Mouse (Mus musculus): Measurements from ENCODE around the gene Olfr373. TPM values are rescaled to one million over a fixed set of nuclear protein-coding genes. Genes with fewer than 3 reads are reported as not detected.

Olfr373 gene
- polyA plus RNA-seq, 1 experiment: not detected

GRCm38 (mm10) chr8:72135446-72136301, 52.7 kb downstream of the Olfr373 start:
- peak overlapping the region; percentile 87 for H3K27ac ChIP-seq (ENCODE audit: insufficient read depth, low read depth, low read length)
- under 1% methylated on average over 62 of the region's 62 CpGs for WGBS
- H3K4me3 ChIP-seq (ENCODE audit: insufficient read depth, low read depth, low read length): peak overlapping the region; percentile 93
- no peaks in the 10 kb centered on the region for H3K27me3 ChIP-seq (replicated peaks; ENCODE audit: control insufficient read depth, insufficient read depth, low read length)
- peak; percentile 41 for DNase-seq
- H3K4me1 ChIP-seq (ENCODE audit: control insufficient read depth, insufficient read depth, low read length): no peaks in the 10 kb centered on the region; the same call in 1 of the 2 replicates
- H3K36me3 ChIP-seq (ENCODE audit: control insufficient read depth, insufficient read depth, low read length): no peaks in the 10 kb centered on the region
- no peak for TF ChIP-seq POLR2A (IDR thresholded peaks at IDR 0.05; ENCODE audit: low read depth, low read length)
- 0 out of 2 replicates have a peak, but pooled peaks have one; percentile 3 for TF ChIP-seq CTCF (conservative IDR thresholded peaks at IDR 0.05; ENCODE audit: insufficient read depth, insufficient read length, low read depth, low read length)

GRCm38 (mm10) chr8:72136302-72136978, 53.5 kb downstream of the Olfr373 start:
- TF ChIP-seq POLR2A (IDR thresholded peaks at IDR 0.05; ENCODE audit: low read depth, low read length) (no peak), CTCF (conservative IDR thresholded peaks at IDR 0.05; ENCODE audit: insufficient read depth, insufficient read length, low read depth, low read length) (no peak)

DNA sequence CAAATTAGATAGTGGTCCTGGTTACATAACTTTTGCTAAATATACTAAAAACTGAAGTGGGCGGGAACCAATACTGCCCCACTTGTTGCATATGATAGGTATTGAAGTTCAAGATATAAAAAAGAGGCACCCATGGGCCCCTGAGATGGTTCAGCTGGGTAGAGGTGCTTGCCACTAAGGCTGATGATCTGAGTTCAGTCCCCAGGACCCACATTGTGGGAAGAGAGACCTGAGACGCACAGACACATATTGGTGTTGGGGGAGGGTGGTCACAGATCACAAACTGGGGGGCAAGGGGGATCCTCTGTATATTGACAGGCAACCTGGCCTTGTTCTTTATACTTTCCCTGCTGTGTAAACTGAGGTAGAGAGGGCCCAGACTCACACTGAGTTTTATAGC, 54.5 kb downstream of the Olfr373 start:
- Histone ChIP-seq H3K36me3 (ENCODE audit: control insufficient read depth, insufficient read depth, low read length) (no peaks in the 10 kb centered on the region), H3K27me3 (replicated peaks; ENCODE audit: control insufficient read depth, insufficient read depth, low read length) (no peaks in the 10 kb centered on the region), H3K27ac (ENCODE audit: insufficient read depth, low read depth, low read length) (no peak overlapping the region), H3K4me3 (ENCODE audit: insufficient read depth, low read depth, low read length) (no peak overlapping the region), H3K4me1 (ENCODE audit: control insufficient read depth, insufficient read depth, low read length) (no peaks in the 10 kb centered on the region; the same call in 1 of the 2 replicates)
- no peak for TF ChIP-seq CTCF (conservative IDR thresholded peaks at IDR 0.05; ENCODE audit: insufficient read depth, insufficient read length, low read depth, low read length)
- no peak for TF ChIP-seq POLR2A (IDR thresholded peaks at IDR 0.05; ENCODE audit: low read depth, low read length)
- no peak for DNase-seq
- 85% methylated on average over 2 of the region's 2 CpGs for WGBS

More at GRCm38 (mm10) chr8:72136302-72136978, 53.5 kb downstream of the Olfr373 start:
- peak overlapping the region; percentile 87 for H3K27ac ChIP-seq (ENCODE audit: insufficient read depth, low read depth, low read length)
- no peaks in the 10 kb centered on the region for H3K36me3 ChIP-seq (ENCODE audit: control insufficient read depth, insufficient read depth, low read length)
- no peaks in the 10 kb centered on the region; the same call in 1 of the 2 replicates for H3K4me1 ChIP-seq (ENCODE audit: control insufficient read depth, insufficient read depth, low read length)
- H3K4me3 ChIP-seq (ENCODE audit: insufficient read depth, low read depth, low read length): peak overlapping the region; percentile 93
- WGBS: 5% methylated on average over 18 of the region's 18 CpGs
- no peaks in the 10 kb centered on the region for H3K27me3 ChIP-seq (replicated peaks; ENCODE audit: control insufficient read depth, insufficient read depth, low read length)
- peak; percentile 90 for DNase-seq

GRCm38 (mm10) chr8:72138456-72138855, 55.5 kb downstream of the Olfr373 start:
- TF ChIP-seq CTCF (conservative IDR thresholded peaks at IDR 0.05; ENCODE audit: insufficient read depth, insufficient read length, low read depth, low read length): no peak
- no peak for TF ChIP-seq POLR2A (IDR thresholded peaks at IDR 0.05; ENCODE audit: low read depth, low read length)
- no peak for DNase-seq

GRCm38 (mm10) chr8:72143256-72143824, 60.4 kb downstream of the Olfr373 start:
- 92% methylated on average over 13 of the region's 13 CpGs for WGBS
- Histone ChIP-seq H3K4me3 (ENCODE audit: insufficient read depth, low read depth, low read length) (no peak overlapping the region), H3K27me3 (replicated peaks; ENCODE audit: control insufficient read depth, insufficient read depth, low read length) (no peaks in the 10 kb centered on the region), H3K27ac (ENCODE audit: insufficient read depth, low read depth, low read length) (no peak overlapping the region), H3K36me3 (ENCODE audit: control insufficient read depth, insufficient read depth, low read length) (peaks cover 2% of the 10 kb centered on the region), H3K4me1 (ENCODE audit: control insufficient read depth, insufficient read depth, low read length) (0 out of 2 replicates have a peak, but pooled peaks cover 3% of the 10 kb centered on the region)
- no peak for TF ChIP-seq POLR2A (IDR thresholded peaks at IDR 0.05; ENCODE audit: low read depth, low read length)
- no peak for TF ChIP-seq CTCF (conservative IDR thresholded peaks at IDR 0.05; ENCODE audit: insufficient read depth, insufficient read length, low read depth, low read length)
- DNase-seq: no peak

More at GRCm38 (mm10) chr8:72138456-72138855, 55.5 kb downstream of the Olfr373 start:
- H3K4me1 ChIP-seq (ENCODE audit: control insufficient read depth, insufficient read depth, low read length): no peaks in the 10 kb centered on the region; the same call in 1 of the 2 replicates
- no peak overlapping the region for H3K4me3 ChIP-seq (ENCODE audit: insufficient read depth, low read depth, low read length)
- no peaks in the 10 kb centered on the region for H3K27me3 ChIP-seq (replicated peaks; ENCODE audit: control insufficient read depth, insufficient read depth, low read length)
- H3K36me3 ChIP-seq (ENCODE audit: control insufficient read depth, insufficient read depth, low read length): no peaks in the 10 kb centered on the region
- no peak overlapping the region for H3K27ac ChIP-seq (ENCODE audit: insufficient read depth, low read depth, low read length)
- WGBS: 92% methylated on average over 5 of the region's 5 CpGs

- no peak overlapping the region for H3K4me3 ChIP-seq (ENCODE audit: insufficient read depth, low read depth, low read length)
- no peak for DNase-seq
- peaks cover 2% of the 10 kb centered on the region for H3K36me3 ChIP-seq (ENCODE audit: control insufficient read depth, insufficient read depth, low read length)
- 0 out of 2 replicates have a peak, but pooled peaks cover 3% of the 10 kb centered on the region for H3K4me1 ChIP-seq (ENCODE audit: control insufficient read depth, insufficient read depth, low read length)
- no peaks in the 10 kb centered on the region for H3K27me3 ChIP-seq (replicated peaks; ENCODE audit: control insufficient read depth, insufficient read depth, low read length)
- TF ChIP-seq CTCF (conservative IDR thresholded peaks at IDR 0.05; ENCODE audit: insufficient read depth, insufficient read length, low read depth, low read length) (no peak), POLR2A (IDR thresholded peaks at IDR 0.05; ENCODE audit: low read depth, low read length) (no peak)
- no peak overlapping the region for H3K27ac ChIP-seq (ENCODE audit: insufficient read depth, low read depth, low read length)
- WGBS: 80% methylated on average over 5 of the region's 5 CpGs
Measured at GRCm38 (mm10) chr8:72144345-72144975, 61.5 kb downstream of the Olfr373 start.

Measured in kidney, adult 2 months (tissue).